Mouse (Mus musculus) bone marrow macrophage, adult 2 months (primary cell): Measurements from ENCODE around the gene Olfr979.

Source experiments
- CTCF ChIP-seq: IDR thresholded peaks from 2 replicates; pipeline ENCODE4 v1.5.1; 2012; ENCODE audit warnings: low read depth, mild to moderate bottlenecking, low read length, moderate library complexity
- POLR2A ChIP-seq: IDR thresholded peaks from 2 replicates; pipeline ENCODE4 v1.6.1; 2012; ENCODE audit warnings: mild to moderate bottlenecking, low read depth, low read length, borderline replicate concordance

GRCm38 (mm10) chr9:40021164-40021563, 17.9 kb upstream of the Olfr979 start, which contains the start of gene Olfr981:
- TF ChIP-seq POLR2A (no peak), CTCF (no peak)
